Mouse (Mus musculus): ENCODE data around the gene Lgals4. TPM values are rescaled to one million over a fixed set of nuclear protein-coding genes. Genes with fewer than 3 reads are reported as not detected.
"Not testable (repeated sequence)": the region's sequence is repeated elsewhere in the genome, so short reads cannot be mapped to it uniquely, and the experiment has no call there.

The Lgals4 gene
- polyA plus RNA-seq, 1 experiment from 2014 or later = 1.9 TPM

DNA sequence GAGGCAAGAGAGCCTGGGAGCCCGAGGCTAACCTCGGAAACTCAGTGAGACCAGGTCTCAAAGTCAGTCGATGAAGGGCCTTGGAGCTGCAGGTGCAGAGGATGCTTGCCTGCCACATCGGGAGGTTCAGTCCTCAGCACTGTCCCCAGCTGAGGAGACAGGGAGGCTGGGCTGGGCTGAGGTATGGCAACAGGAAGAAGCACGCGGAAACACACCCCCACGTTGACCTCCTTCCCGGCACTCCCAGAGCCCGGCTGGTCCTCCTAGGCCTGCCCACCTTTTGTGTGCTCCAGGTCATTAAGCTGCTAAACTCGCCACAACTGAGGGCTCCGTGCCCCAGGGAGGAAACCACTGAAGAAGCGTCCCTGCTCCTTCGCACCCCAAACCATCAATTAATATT lies 47.5 kb downstream of the Lgals4 start, which contains the start of gene Capn12:
Capn12 (plus strand) TSS at position 224 of the 400 bp plus-strand sequence.
- no peak within 1 kb of the TSS for H3K9ac ChIP-seq (ENCODE audit: low read length)
- H3K4me3 ChIP-seq (ENCODE audit: low read depth, low read length) = no peak within 1 kb of the TSS
- WGBS = 29% methylated on average over 13 of the region's 13 CpGs
- no peaks in the 10 kb centered on the region for H3K36me3 ChIP-seq (ENCODE audit: control insufficient read depth, insufficient read depth, low read length)
- ATAC-seq (ENCODE audit: insufficient number of reproducible peaks, low FRiP score, low TSS enrichment, low read depth) (no peak), DNase-seq (ENCODE audit: low spot score) (no peak)
- H3K9me3 ChIP-seq (ENCODE audit: control insufficient read depth, low read length) = no peaks in the 10 kb centered on the region
- H3K4me1 ChIP-seq (ENCODE audit: control insufficient read depth, insufficient read depth, low read length) = no peaks in the 10 kb centered on the region
- H3K27ac ChIP-seq (replicated peaks; ENCODE audit: low read depth, low read length) = no peak within 1 kb of the TSS
- no peak within 1 kb of the TSS for H3K4me2 ChIP-seq (ENCODE audit: low read depth, severe bottlenecking)
- no peaks in the 10 kb centered on the region for H3K27me3 ChIP-seq (ENCODE audit: control insufficient read depth, insufficient read depth, low read length)

DNA sequence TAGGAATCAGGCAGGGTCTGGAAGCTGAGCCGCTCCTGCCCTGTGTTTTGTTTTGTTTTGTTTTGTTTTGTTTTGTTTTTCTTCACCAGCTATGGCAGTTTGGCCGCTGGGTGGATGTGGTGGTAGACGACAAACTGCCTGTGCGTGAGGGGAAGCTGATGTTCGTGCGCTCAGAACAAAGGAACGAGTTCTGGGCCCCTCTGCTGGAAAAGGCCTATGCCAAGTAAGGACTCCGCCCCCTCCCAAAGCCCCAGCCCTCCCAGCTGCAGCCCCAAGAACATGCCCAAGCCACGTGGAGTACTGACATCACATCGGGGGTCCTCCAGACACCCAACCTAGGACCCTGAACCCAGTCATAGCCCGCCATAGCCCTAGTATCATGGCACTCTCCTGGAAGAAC lies 49.4 kb downstream of the Lgals4 start:
- Histone ChIP-seq H3K27ac (replicated peaks; ENCODE audit: low read depth, low read length) (no peak overlapping the region), H3K4me2 (ENCODE audit: low read depth, severe bottlenecking) (no peak overlapping the region), H3K4me1 (ENCODE audit: control insufficient read depth, insufficient read depth, low read length) (no peaks in the 10 kb centered on the region), H3K36me3 (ENCODE audit: control insufficient read depth, insufficient read depth, low read length) (no peaks in the 10 kb centered on the region), H3K9ac (ENCODE audit: low read length) (no peak overlapping the region), H3K27me3 (ENCODE audit: control insufficient read depth, insufficient read depth, low read length) (peaks cover 9% of the 10 kb centered on the region), H3K4me3 (ENCODE audit: low read depth, low read length) (no peak overlapping the region), H3K9me3 (ENCODE audit: control insufficient read depth, low read length) (no peaks in the 10 kb centered on the region)
- DNase-seq (ENCODE audit: low spot score) = no peak
- ATAC-seq (ENCODE audit: insufficient number of reproducible peaks, low FRiP score, low TSS enrichment, low read depth) = no peak
- WGBS = 83% methylated on average over 11 of the region's 11 CpGs

DNA sequence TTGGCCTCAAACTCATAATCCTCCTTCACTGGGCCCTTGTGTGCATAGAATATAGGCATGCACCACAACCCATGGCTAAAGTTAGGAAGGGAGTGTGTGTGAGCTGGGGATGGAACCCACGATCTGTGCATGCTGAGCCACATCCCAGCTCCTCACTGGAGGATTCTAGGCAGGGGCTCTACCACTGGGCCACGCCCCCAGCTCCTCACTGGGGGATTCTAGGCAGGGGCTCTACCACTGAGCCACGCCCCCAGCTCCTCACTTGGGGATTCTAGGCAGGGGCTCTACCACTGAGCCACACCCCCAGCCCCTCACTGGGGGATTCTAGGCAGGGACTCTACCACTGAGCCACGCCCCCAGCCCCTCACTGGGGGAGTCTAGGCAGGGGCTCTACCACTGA lies 50.0 kb downstream of the Lgals4 start:
- H3K9ac ChIP-seq (ENCODE audit: low read length); H3K4me3 ChIP-seq (ENCODE audit: low read depth, low read length); ATAC-seq (ENCODE audit: insufficient number of reproducible peaks, low FRiP score, low TSS enrichment, low read depth); H3K9me3 ChIP-seq (ENCODE audit: control insufficient read depth, low read length); H3K36me3 ChIP-seq (ENCODE audit: control insufficient read depth, insufficient read depth, low read length); H3K4me1 ChIP-seq (ENCODE audit: control insufficient read depth, insufficient read depth, low read length); H3K27ac ChIP-seq (replicated peaks; ENCODE audit: low read depth, low read length); H3K4me2 ChIP-seq (ENCODE audit: low read depth, severe bottlenecking); DNase-seq (ENCODE audit: low spot score): not testable (repeated sequence)
- WGBS = 95% methylated on average over 3 of the region's 4 CpGs
- H3K27me3 ChIP-seq (ENCODE audit: control insufficient read depth, insufficient read depth, low read length) = peaks cover 15% of the 10 kb centered on the region

DNA sequence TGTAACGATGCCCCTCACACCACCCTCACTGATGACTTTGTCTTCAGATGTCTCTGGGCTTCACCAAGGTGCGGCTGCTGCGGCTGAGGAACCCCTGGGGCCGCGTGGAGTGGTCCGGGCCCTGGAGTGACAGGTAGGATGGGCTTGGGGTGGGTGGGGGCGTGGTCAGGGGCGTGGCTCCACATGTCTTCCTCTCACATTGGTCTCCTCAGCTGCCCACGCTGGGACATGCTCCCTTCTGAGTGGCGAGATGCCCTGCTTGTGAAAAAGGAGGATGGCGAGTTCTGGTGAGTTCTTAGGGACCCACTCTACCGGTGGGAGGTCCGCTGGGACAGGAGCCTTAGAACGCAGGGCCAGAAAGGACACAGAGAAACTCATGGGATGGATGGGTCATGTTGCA lies 52.8 kb downstream of the Lgals4 start:
- peaks cover 28% of the 10 kb centered on the region for H3K27me3 ChIP-seq (ENCODE audit: control insufficient read depth, insufficient read depth, low read length)
- no peaks in the 10 kb centered on the region; the same call in 1 of the 2 replicates for H3K36me3 ChIP-seq (ENCODE audit: control insufficient read depth, insufficient read depth, low read length)
- WGBS = 18% methylated on average over 14 of the region's 14 CpGs
- ATAC-seq (ENCODE audit: insufficient number of reproducible peaks, low FRiP score, low TSS enrichment, low read depth) = no peak
- H3K4me2 ChIP-seq (ENCODE audit: low read depth, severe bottlenecking) = no peak overlapping the region
- H3K4me1 ChIP-seq (ENCODE audit: control insufficient read depth, insufficient read depth, low read length) = no peaks in the 10 kb centered on the region
- no peak overlapping the region for H3K4me3 ChIP-seq (ENCODE audit: low read depth, low read length)
- H3K27ac ChIP-seq (replicated peaks; ENCODE audit: low read depth, low read length) = no peak overlapping the region
- H3K9me3 ChIP-seq (ENCODE audit: control insufficient read depth, low read length) = no peaks in the 10 kb centered on the region
- no peak overlapping the region for H3K9ac ChIP-seq (ENCODE audit: low read length)
- DNase-seq (ENCODE audit: low spot score) = no peak

DNA sequence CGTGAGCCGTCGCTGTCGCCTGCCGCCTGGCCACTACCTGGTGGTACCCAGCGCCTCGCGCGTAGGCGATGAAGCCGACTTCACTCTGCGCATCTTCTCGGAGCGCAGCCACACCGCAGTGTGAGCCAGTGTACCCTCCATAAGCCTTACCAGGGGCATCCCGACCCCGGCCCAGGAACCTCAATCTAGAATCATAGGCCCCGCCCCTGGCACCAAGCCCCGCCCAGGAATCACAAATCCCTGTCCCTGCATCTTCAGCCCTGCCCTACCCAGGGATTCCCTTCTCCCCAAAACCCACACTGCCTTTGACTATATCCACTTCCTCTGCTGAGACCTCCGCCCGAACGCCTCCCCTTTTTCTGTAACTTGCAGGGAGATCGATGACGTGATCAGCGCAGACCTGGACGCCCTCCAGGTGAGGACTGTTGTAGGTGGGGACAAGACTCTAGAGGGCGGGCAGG lies 55.1 kb downstream of the Lgals4 start:
- 3% methylated on average over 27 of the region's 27 CpGs for WGBS
- no peaks in the 10 kb centered on the region for H3K4me1 ChIP-seq (ENCODE audit: control insufficient read depth, insufficient read depth, low read length)
- H3K4me3 ChIP-seq (ENCODE audit: low read depth, low read length) = peak overlapping the region; percentile 25
- H3K27me3 ChIP-seq (ENCODE audit: control insufficient read depth, insufficient read depth, low read length) = peaks cover 28% of the 10 kb centered on the region
- H3K9ac ChIP-seq (ENCODE audit: low read length) = peak overlapping the region; percentile 32; the same call in 1 of the 2 replicates
- no peak for DNase-seq (ENCODE audit: low spot score)
- no peak overlapping the region for H3K27ac ChIP-seq (replicated peaks; ENCODE audit: low read depth, low read length)
- H3K36me3 ChIP-seq (ENCODE audit: control insufficient read depth, insufficient read depth, low read length) = peaks cover 14% of the 10 kb centered on the region
- H3K9me3 ChIP-seq (ENCODE audit: control insufficient read depth, low read length) = no peaks in the 10 kb centered on the region
- no peak for ATAC-seq (ENCODE audit: insufficient number of reproducible peaks, low FRiP score, low TSS enrichment, low read depth)
- H3K4me2 ChIP-seq (ENCODE audit: low read depth, severe bottlenecking) = peak overlapping the region; percentile 46

Other genes starting within 250 kb of the Lgals4 start
- gene Samd4b, start 235.7 kb upstream of the Lgals4 start, polyA plus RNA-seq (2014; fragmentation: Nextera tagmentation; extraction: Ambion mirVana) = 37.5 and 37.6 TPM in 2 replicates
- gene Pak4, start 235.7 kb upstream of the Lgals4 start, polyA plus RNA-seq (2014; fragmentation: Nextera tagmentation; extraction: Ambion mirVana) = 37.4 and 44.5 TPM in 2 replicates
- gene Acp7, start 202.5 kb upstream of the Lgals4 start, polyA plus RNA-seq (2014; fragmentation: Nextera tagmentation; extraction: Ambion mirVana) = not detected in 2 replicates
- gene Fbxo27, start 141.0 kb upstream of the Lgals4 start, polyA plus RNA-seq (2014; fragmentation: Nextera tagmentation; extraction: Ambion mirVana) = 5.9 and 6.2 TPM in 2 replicates
- gene Fbxo17, start 117.0 kb upstream of the Lgals4 start, polyA plus RNA-seq (2014; fragmentation: Nextera tagmentation; extraction: Ambion mirVana) = 15.9 and 16.4 TPM in 2 replicates
- 146 and 156 TPM in 2 replicates for gene Mrps12, start 92.0 kb upstream of the Lgals4 start, polyA plus RNA-seq (2014; fragmentation: Nextera tagmentation; extraction: Ambion mirVana)
- gene Sars2, start 91.9 kb upstream of the Lgals4 start, polyA plus RNA-seq (2014; fragmentation: Nextera tagmentation; extraction: Ambion mirVana) = 34.9 and 35.8 TPM in 2 replicates
- gene Ccer2, start 77.7 kb upstream of the Lgals4 start, polyA plus RNA-seq (2014; fragmentation: Nextera tagmentation; extraction: Ambion mirVana) = not detected in 2 replicates
- 68.8 and 69.8 TPM in 2 replicates for gene Sirt2, start 67.1 kb upstream of the Lgals4 start, polyA plus RNA-seq (2014; fragmentation: Nextera tagmentation; extraction: Ambion mirVana)
- 40.3 and 44.4 TPM in 2 replicates for gene Nfkbib, start 66.3 kb upstream of the Lgals4 start, polyA plus RNA-seq (2014; fragmentation: Nextera tagmentation; extraction: Ambion mirVana)
- 2.0 and 3.2 TPM in 2 replicates for gene Rinl, start 44.9 kb upstream of the Lgals4 start, polyA plus RNA-seq (2014; fragmentation: Nextera tagmentation; extraction: Ambion mirVana)
- gene Hnrnpl, start 25.3 kb upstream of the Lgals4 start, polyA plus RNA-seq (2014; fragmentation: Nextera tagmentation; extraction: Ambion mirVana) = 362 and 390 TPM in 2 replicates
- 93.2 and 94.7 TPM in 2 replicates for gene Ech1, start 8.6 kb upstream of the Lgals4 start, polyA plus RNA-seq (2014; fragmentation: Nextera tagmentation; extraction: Ambion mirVana)
- gene Lgals7, start 30.0 kb downstream of the Lgals4 start, polyA plus RNA-seq (2014; fragmentation: Nextera tagmentation; extraction: Ambion mirVana) = 1.3 and 2.6 TPM in 2 replicates
- gene Capn12, start 47.6 kb downstream of the Lgals4 start, polyA plus RNA-seq (2014; fragmentation: Nextera tagmentation; extraction: Ambion mirVana) = 0.59 and 0.62 TPM in 2 replicates
- gene Actn4, start 128.5 kb downstream of the Lgals4 start, polyA plus RNA-seq (2014; fragmentation: Nextera tagmentation; extraction: Ambion mirVana) = 208 and 213 TPM in 2 replicates
- gene Eif3k, start 148.0 kb downstream of the Lgals4 start, polyA plus RNA-seq (2014; fragmentation: Nextera tagmentation; extraction: Ambion mirVana) = 463 and 476 TPM in 2 replicates
- gene Map4k1, start 148.2 kb downstream of the Lgals4 start, polyA plus RNA-seq (2014; fragmentation: Nextera tagmentation; extraction: Ambion mirVana) = 10.5 and 12.1 TPM in 2 replicates